Mouse (Mus musculus): ENCODE results near the gene 1110051M20Rik. TPM values are rescaled to one million over a fixed set of nuclear protein-coding genes. Genes with fewer than 3 reads are reported as not detected.

1110051M20Rik gene
- total and polyA plus RNA-seq, 2 experiments from 2014 or later, result 158 to 171 TPM

DNA sequence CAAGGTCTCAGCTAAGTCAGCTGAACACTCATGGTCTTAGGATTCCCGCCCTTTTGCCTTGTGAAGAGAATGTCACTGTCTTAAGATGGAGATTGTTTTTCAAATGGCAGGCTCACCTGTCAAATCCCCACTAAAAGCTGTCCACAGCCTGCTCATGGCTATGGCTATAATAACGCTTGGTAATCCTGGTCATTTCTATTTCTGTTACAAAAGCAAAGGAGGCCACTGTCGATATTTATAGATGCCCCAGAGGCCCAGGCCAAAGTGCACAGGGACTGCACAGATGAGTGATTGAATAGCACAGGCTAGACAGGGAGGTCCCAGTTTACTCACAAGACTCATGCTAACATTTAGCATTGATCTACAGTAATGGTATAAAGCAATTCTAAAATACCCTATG lies 15.4 kb downstream of the 1110051M20Rik start:
- H3K4me1 ChIP-seq (ENCODE audit: insufficient read depth, low read length), result peaks cover 17% of the 10 kb centered on the region; the same call in 1 of the 2 replicates
- H3K27me3 ChIP-seq (ENCODE audit: insufficient read depth, low read length), result no peaks in the 10 kb centered on the region
- ATAC-seq (ENCODE audit: low FRiP score), result no peak
- H3K9me3 ChIP-seq (ENCODE audit: low read length), result no peaks in the 10 kb centered on the region
- no peak for DNase-seq (ENCODE audit: low spot score)
- no peak overlapping the region for H3K9ac ChIP-seq (replicated peaks; ENCODE audit: low read length, poor library complexity, severe bottlenecking)
- no peak overlapping the region for H3K4me3 ChIP-seq (ENCODE audit: low read depth, low read length)
- 78% methylated on average over 3 of the region's 3 CpGs for WGBS
- 0 out of 2 replicates have a peak overlapping the region, but pooled peaks have one; percentile 62 for H3K27ac ChIP-seq (ENCODE audit: low read depth, low read length)
- no peak for TF ChIP-seq CTCF (IDR thresholded peaks at IDR 0.05)
- H3K4me2 ChIP-seq (ENCODE audit: low read depth, low read length, poor library complexity, severe bottlenecking), result no peak overlapping the region
- no peaks in the 10 kb centered on the region for H3K36me3 ChIP-seq (ENCODE audit: insufficient read depth, low read length)

DNA sequence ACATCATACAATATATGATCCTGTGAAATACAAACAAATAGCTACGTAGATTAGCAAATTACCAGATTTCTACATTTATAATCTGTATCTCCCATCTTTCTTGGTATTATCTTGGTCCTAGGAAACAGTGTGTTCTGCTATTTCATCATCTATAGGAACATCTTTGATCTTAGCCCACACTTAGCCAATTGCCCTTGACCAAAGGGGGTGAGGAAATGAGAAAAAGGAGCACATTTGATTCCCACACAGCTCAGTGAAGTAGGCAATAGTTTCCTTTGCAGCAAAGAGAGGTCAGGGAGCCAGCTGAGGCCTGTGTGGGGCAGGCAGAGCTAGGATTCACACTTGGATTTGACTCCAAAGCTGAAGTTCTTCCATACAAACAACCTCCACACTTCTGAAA lies 18.2 kb downstream of the 1110051M20Rik start:
- H3K27me3 ChIP-seq (ENCODE audit: insufficient read depth, low read length), result no peaks in the 10 kb centered on the region
- no peak overlapping the region for H3K27ac ChIP-seq (ENCODE audit: low read depth, low read length)
- H3K4me3 ChIP-seq (ENCODE audit: low read depth, low read length), result no peak overlapping the region
- no peak for ATAC-seq (ENCODE audit: low FRiP score)
- DNase-seq (ENCODE audit: low spot score), result no peak
- H3K9me3 ChIP-seq (ENCODE audit: low read length), result no peaks in the 10 kb centered on the region
- WGBS, result 90% methylated on average over 1 of the region's 1 CpGs
- H3K36me3 ChIP-seq (ENCODE audit: insufficient read depth, low read length), result peaks cover 4% of the 10 kb centered on the region; the same call in 1 of the 2 replicates
- H3K4me1 ChIP-seq (ENCODE audit: insufficient read depth, low read length), result peaks cover 17% of the 10 kb centered on the region; the same call in 1 of the 2 replicates
- TF ChIP-seq CTCF (IDR thresholded peaks at IDR 0.05), result no peak
- H3K9ac ChIP-seq (replicated peaks; ENCODE audit: low read length, poor library complexity, severe bottlenecking), result no peak overlapping the region
- H3K4me2 ChIP-seq (ENCODE audit: low read depth, low read length, poor library complexity, severe bottlenecking), result no peak overlapping the region

GRCm38 (mm10) chr2:91424061-91424720 lies 20.3 kb downstream of the 1110051M20Rik start:
- Histone ChIP-seq H3K27me3 (ENCODE audit: insufficient read depth, low read length) (no peaks in the 10 kb centered on the region), H3K9me3 (ENCODE audit: low read length) (no peaks in the 10 kb centered on the region), H3K9ac (replicated peaks; ENCODE audit: low read length, poor library complexity, severe bottlenecking) (no peak overlapping the region), H3K4me1 (ENCODE audit: insufficient read depth, low read length) (no peaks in the 10 kb centered on the region), H3K4me3 (ENCODE audit: low read depth, low read length) (no peak overlapping the region), H3K4me2 (ENCODE audit: low read depth, low read length, poor library complexity, severe bottlenecking) (no peak overlapping the region), H3K36me3 (ENCODE audit: insufficient read depth, low read length) (peaks cover 4% of the 10 kb centered on the region; the same call in 1 of the 2 replicates), H3K27ac (ENCODE audit: low read depth, low read length) (no peak overlapping the region)
- ATAC-seq (ENCODE audit: low FRiP score), result no peak
- 89% methylated on average over 7 of the region's 7 CpGs for WGBS
- TF ChIP-seq CTCF (IDR thresholded peaks at IDR 0.05), result no peak
- DNase-seq (ENCODE audit: low spot score), result no peak

GRCm38 (mm10) chr2:91421641-91422040 lies 22.9 kb downstream of the 1110051M20Rik start:
- DNase-seq (ENCODE audit: low spot score), result no peak
- H3K36me3 ChIP-seq (ENCODE audit: insufficient read depth, low read length), result peaks cover 4% of the 10 kb centered on the region; the same call in 1 of the 2 replicates
- H3K9ac ChIP-seq (replicated peaks; ENCODE audit: low read length, poor library complexity, severe bottlenecking), result no peak overlapping the region
- no peak overlapping the region for H3K27ac ChIP-seq (ENCODE audit: low read depth, low read length)
- ATAC-seq (ENCODE audit: low FRiP score), result no peak
- H3K4me1 ChIP-seq (ENCODE audit: insufficient read depth, low read length), result no peaks in the 10 kb centered on the region
- 66% methylated on average over 5 of the region's 5 CpGs for WGBS
- H3K4me3 ChIP-seq (ENCODE audit: low read depth, low read length), result no peak overlapping the region
- no peaks in the 10 kb centered on the region for H3K9me3 ChIP-seq (ENCODE audit: low read length)
- TF ChIP-seq CTCF (IDR thresholded peaks at IDR 0.05), result no peak
- no peaks in the 10 kb centered on the region for H3K27me3 ChIP-seq (ENCODE audit: insufficient read depth, low read length)
- no peak overlapping the region for H3K4me2 ChIP-seq (ENCODE audit: low read depth, low read length, poor library complexity, severe bottlenecking)

GRCm38 (mm10) chr2:91413811-91414210 lies 30.7 kb downstream of the 1110051M20Rik start:
- Histone ChIP-seq H3K4me3 (ENCODE audit: low read depth, low read length) (no peak overlapping the region), H3K4me2 (ENCODE audit: low read depth, low read length, poor library complexity, severe bottlenecking) (no peak overlapping the region), H3K9ac (replicated peaks; ENCODE audit: low read length, poor library complexity, severe bottlenecking) (no peak overlapping the region), H3K27ac (ENCODE audit: low read depth, low read length) (no peak overlapping the region), H3K9me3 (ENCODE audit: low read length) (no peaks in the 10 kb centered on the region), H3K36me3 (ENCODE audit: insufficient read depth, low read length) (no peaks in the 10 kb centered on the region), H3K4me1 (ENCODE audit: insufficient read depth, low read length) (no peaks in the 10 kb centered on the region), H3K27me3 (ENCODE audit: insufficient read depth, low read length) (no peaks in the 10 kb centered on the region)
- DNase-seq (ENCODE audit: low spot score), result no peak
- no peak for TF ChIP-seq CTCF (IDR thresholded peaks at IDR 0.05)
- ATAC-seq (ENCODE audit: low FRiP score), result no peak
- 81% methylated on average over 1 of the region's 1 CpGs for WGBS

DNA sequence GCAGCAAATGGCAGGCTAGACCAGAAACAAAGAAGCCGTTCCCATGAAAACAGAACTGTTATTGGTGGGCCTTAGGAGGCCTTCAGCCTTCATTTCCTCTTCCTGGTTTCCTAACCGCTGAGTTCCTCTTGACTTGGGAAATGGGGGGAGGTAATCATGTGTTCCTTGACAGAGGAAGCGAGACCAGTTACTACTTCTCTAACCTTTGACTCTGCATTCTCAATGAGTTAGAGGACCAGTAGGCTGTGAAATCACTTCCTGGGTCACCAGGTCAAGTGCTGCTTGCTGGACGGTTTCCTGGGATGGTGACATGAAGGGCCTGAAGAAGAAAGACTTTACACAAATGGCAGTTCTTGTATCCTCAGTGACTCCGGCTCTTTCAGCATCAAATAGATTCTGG lies 32.1 kb downstream of the 1110051M20Rik start:
- H3K4me1 ChIP-seq (ENCODE audit: insufficient read depth, low read length), result no peaks in the 10 kb centered on the region
- no peak overlapping the region for H3K4me3 ChIP-seq (ENCODE audit: low read depth, low read length)
- no peak overlapping the region for H3K4me2 ChIP-seq (ENCODE audit: low read depth, low read length, poor library complexity, severe bottlenecking)
- H3K9me3 ChIP-seq (ENCODE audit: low read length), result no peaks in the 10 kb centered on the region
- no peak for TF ChIP-seq CTCF (IDR thresholded peaks at IDR 0.05)
- ATAC-seq (ENCODE audit: low FRiP score) (no peak), DNase-seq (ENCODE audit: low spot score) (no peak)
- 80% methylated on average over 5 of the region's 5 CpGs for WGBS
- no peaks in the 10 kb centered on the region for H3K36me3 ChIP-seq (ENCODE audit: insufficient read depth, low read length)
- no peak overlapping the region for H3K27ac ChIP-seq (ENCODE audit: low read depth, low read length)
- H3K9ac ChIP-seq (replicated peaks; ENCODE audit: low read length, poor library complexity, severe bottlenecking), result no peak overlapping the region
- no peaks in the 10 kb centered on the region for H3K27me3 ChIP-seq (ENCODE audit: insufficient read depth, low read length)

All from midbrain, postnatal 0 days (tissue).